Comparison of ENCODE assay signal across 13 mouse cellular contexts in genomic region chr9:56154572-56154971, GRCm38 (mm10).
"Had no signal": no experiment of that assay in that cellular context is flagged by ENCODE, and none has a peak within 500 bp of the region (broad histone marks: within the 10 kb centered on the region; RNA-seq: fewer than 3 reads in every experiment).

No protein-coding gene starts in this region.

- DNase-seq: lung, adult 18-20 months; lung, embryonic 14.5 days; lung, postnatal 10 days; lung, postnatal 4 days; midbrain, embryonic 14.5 days; right cerebral cortex, postnatal 14 days; thymus, adult 18-20 months; thymus, postnatal 14 days; thymus, postnatal 36 days had no signal

- H3K4me3 ChIP-seq: midbrain, embryonic 12.5 days; myocyte; neural tube, embryonic 13.5 days had no signal

- H3K27ac ChIP-seq: liver, embryonic 14.5 days; midbrain, embryonic 12.5 days; neural tube, embryonic 13.5 days had no signal
